Mouse (Mus musculus) E14TG2a.4 (cell line): ENCODE measurements around the gene Ppard.

Experiments used
- CTCF ChIP-seq: conservative IDR thresholded peaks from 2 replicates; pipeline ENCODE4 v1.5.1; 2014; ENCODE audit warnings: low read length
- POU5F1 ChIP-seq: IDR thresholded peaks from 2 replicates; pipeline ENCODE4 v1.6.1; 2014; ENCODE audit warnings: low read length, borderline replicate concordance

DNA sequence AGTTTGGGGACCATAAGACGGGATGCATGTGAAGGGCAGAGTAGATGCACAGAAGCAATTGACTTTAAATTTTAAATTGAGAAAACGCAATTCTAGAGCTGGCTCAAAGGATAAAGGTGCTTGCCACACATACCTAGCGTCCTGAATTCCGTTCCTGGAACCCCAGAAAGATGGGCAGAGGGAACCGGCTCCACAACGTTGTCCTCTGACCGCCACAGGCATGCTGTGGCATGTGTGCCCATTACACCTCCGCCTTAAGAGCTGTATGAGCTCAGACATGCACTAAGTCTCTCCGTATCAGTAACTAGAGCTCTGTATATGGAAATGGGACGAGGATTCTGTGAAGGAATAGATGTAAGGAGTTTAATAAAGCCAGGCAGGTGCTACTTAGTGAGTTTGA is 7.9 kb upstream of the Ppard start:
- TF ChIP-seq CTCF (no peak), POU5F1 (no peak)
